Mouse (Mus musculus): ENCODE data around the gene Irs3. TPM values are rescaled to one million over a fixed set of nuclear protein-coding genes. Genes with fewer than 3 reads are reported as not detected.
A peak's percentile ranks its signal among the peaks of the same experiment; 100 is the strongest.

The Irs3 gene
- 0.94 and 1.4 TPM in 2 replicates for polyA plus RNA-seq (2015; fragmentation: Nextera tagmentation; extraction: Ambion mirVana)

DNA sequence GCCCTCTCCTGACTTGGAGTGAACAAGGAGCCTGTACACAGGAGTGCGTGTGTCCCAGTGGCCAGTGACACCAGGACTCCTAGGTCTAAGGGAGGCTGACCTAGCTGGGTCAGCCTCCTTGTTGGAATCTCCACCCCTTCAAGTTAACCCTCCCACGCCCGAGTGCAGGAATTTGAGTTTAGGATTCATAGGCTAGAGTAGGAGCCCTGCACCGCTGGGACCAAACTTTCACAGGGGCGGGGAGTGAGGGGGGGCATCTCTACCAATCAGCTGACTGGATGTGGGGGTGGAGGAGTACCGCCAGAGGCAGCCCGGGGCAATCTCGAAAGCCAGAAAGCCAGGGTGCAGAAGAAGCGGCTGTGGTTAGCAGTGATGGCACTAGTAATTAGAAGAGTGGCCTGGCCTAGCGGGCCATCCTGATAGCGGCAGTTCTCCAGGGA, at the start of gene Irs3:
Gene Irs3, minus strand, starts transcription at position 63 of the 440 bp plus-strand sequence.
- peak; percentile 28 for ATAC-seq (ENCODE audit: low FRiP score, low TSS enrichment)
- H3K4me2 ChIP-seq (replicated peaks; ENCODE audit: low read depth, low read length): peak within 1 kb of the TSS; percentile 63
- 18% methylated on average over 11 of the region's 11 CpGs for WGBS
- H3K36me3 ChIP-seq (ENCODE audit: insufficient read depth, low read length): peaks cover 18% of the 10 kb centered on the region
- H3K4me3 ChIP-seq (ENCODE audit: low read length): peak within 1 kb of the TSS; percentile 45
- H3K9me3 ChIP-seq (ENCODE audit: low read length): no peaks in the 10 kb centered on the region
- H3K4me1 ChIP-seq (ENCODE audit: insufficient read depth, low read length): peaks cover 45% of the 10 kb centered on the region
- H3K27me3 ChIP-seq (ENCODE audit: insufficient read depth, low read length): peaks cover 21% of the 10 kb centered on the region
- H3K27ac ChIP-seq (ENCODE audit: low read length): no peak within 1 kb of the TSS
- peak within 1 kb of the TSS; percentile 51 for H3K9ac ChIP-seq (replicated peaks; ENCODE audit: low read length)

DNA sequence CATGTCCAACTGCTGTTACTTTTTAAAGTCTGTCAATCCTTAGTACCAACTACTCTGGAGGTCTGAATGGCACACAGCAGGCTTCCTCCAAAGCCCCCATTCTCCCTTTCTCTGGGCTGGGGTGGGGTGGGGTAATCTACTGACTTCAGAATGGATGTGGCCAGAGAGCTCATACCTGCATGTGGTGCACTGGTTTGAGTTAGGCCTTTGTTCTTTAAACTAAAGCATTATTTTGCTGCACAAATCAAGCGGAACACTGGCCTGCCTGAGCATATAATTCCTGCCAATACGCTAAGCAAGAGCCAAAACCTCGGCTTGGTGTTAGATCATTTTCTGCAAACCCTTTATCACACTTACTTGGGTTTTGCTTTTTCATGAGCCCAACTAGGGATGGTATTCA, 49.3 kb upstream of the Irs3 start:
- no peak overlapping the region for H3K4me3 ChIP-seq (ENCODE audit: low read length)
- 0 out of 2 replicates have a peak, but pooled peaks cover 7% of the 10 kb centered on the region for H3K4me1 ChIP-seq (ENCODE audit: insufficient read depth, low read length)
- no peaks in the 10 kb centered on the region for H3K9me3 ChIP-seq (ENCODE audit: low read length)
- no peaks in the 10 kb centered on the region for H3K36me3 ChIP-seq (ENCODE audit: insufficient read depth, low read length)
- H3K4me2 ChIP-seq (replicated peaks; ENCODE audit: low read depth, low read length): no peak overlapping the region
- H3K9ac ChIP-seq (replicated peaks; ENCODE audit: low read length): no peak overlapping the region
- no peaks in the 10 kb centered on the region for H3K27me3 ChIP-seq (ENCODE audit: insufficient read depth, low read length)
- 75% methylated on average over 3 of the region's 3 CpGs for WGBS
- no peak overlapping the region for H3K27ac ChIP-seq (ENCODE audit: low read length)
- ATAC-seq (ENCODE audit: low FRiP score, low TSS enrichment): no peak

DNA sequence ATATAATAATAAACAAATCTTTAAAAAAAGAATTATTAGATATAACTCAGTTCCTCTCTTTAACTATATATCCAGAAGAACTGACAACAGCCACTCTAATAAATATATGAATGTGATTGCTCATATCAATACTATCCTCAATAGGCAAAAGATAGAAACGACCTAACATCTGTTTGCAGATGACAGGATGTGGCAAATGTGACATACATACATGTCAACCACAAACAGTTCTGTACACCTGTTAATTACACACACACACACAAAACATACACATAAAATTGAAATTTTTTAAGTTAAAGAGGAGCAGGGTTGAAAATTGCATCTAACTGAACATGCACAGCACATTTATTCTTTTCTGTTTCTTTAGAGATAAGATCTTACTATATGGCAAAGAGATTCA, 46.4 kb upstream of the Irs3 start:
- no peak overlapping the region for H3K9ac ChIP-seq (replicated peaks; ENCODE audit: low read length)
- no peaks in the 10 kb centered on the region for H3K9me3 ChIP-seq (ENCODE audit: low read length)
- 0 out of 2 replicates have a peak, but pooled peaks cover 7% of the 10 kb centered on the region for H3K4me1 ChIP-seq (ENCODE audit: insufficient read depth, low read length)
- H3K27ac ChIP-seq (ENCODE audit: low read length): no peak overlapping the region
- H3K4me2 ChIP-seq (replicated peaks; ENCODE audit: low read depth, low read length): no peak overlapping the region
- ATAC-seq (ENCODE audit: low FRiP score, low TSS enrichment): no peak
- H3K36me3 ChIP-seq (ENCODE audit: insufficient read depth, low read length): no peaks in the 10 kb centered on the region
- no peaks in the 10 kb centered on the region for H3K27me3 ChIP-seq (ENCODE audit: insufficient read depth, low read length)
- WGBS: 63% methylated on average over 1 of the region's 1 CpGs
- no peak overlapping the region for H3K4me3 ChIP-seq (ENCODE audit: low read length)

DNA sequence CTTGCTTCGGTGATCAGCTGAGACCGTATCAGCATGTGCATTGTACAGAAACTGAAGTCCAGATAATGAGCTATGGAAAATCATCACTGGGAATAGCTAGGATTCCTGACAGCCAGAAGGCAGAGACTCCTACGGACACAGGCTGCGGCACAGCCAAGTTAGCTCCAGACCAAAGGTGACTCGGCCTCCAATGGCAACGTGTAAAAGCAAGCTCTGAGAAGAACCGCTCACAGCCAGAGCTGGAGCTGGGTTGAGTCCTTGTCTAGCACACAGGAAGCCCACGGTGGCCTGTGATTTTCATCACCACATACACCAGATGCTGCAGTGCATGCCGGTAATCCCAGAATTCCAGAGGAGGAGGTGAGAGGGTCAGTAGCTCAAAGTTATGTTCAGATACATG, 45.0 kb upstream of the Irs3 start:
- H3K27ac ChIP-seq (ENCODE audit: low read length): no peak overlapping the region
- H3K9ac ChIP-seq (replicated peaks; ENCODE audit: low read length): 0 out of 2 replicates have a peak overlapping the region, but pooled peaks have one; percentile 7
- WGBS: 34% methylated on average over 9 of the region's 9 CpGs
- H3K4me1 ChIP-seq (ENCODE audit: insufficient read depth, low read length): 0 out of 2 replicates have a peak, but pooled peaks cover 7% of the 10 kb centered on the region
- H3K36me3 ChIP-seq (ENCODE audit: insufficient read depth, low read length): no peaks in the 10 kb centered on the region
- no peak for ATAC-seq (ENCODE audit: low FRiP score, low TSS enrichment)
- H3K27me3 ChIP-seq (ENCODE audit: insufficient read depth, low read length): no peaks in the 10 kb centered on the region
- H3K4me2 ChIP-seq (replicated peaks; ENCODE audit: low read depth, low read length): no peak overlapping the region
- no peak overlapping the region for H3K4me3 ChIP-seq (ENCODE audit: low read length)
- no peaks in the 10 kb centered on the region for H3K9me3 ChIP-seq (ENCODE audit: low read length)

DNA sequence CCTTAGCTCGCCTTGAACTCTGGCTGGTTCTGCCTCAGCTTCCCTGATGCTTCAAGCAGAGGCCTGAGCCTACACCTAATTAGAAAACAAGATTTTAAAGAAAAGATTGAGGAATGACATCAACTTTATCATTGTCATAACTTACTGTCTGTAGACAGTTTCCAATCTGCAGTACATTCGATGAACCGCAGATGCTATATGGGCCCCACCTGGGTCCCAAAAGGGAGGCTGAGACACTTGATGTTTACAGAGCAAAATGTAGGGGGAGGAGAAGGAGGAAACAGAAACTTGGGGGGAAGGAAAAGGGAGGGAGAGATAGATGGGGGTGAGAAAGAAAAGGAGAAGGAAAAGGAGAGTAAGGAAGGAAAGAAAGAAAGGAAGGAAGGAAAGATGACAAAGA, 44.5 kb upstream of the Irs3 start:
- 80% methylated on average over 3 of the region's 3 CpGs for WGBS
- no peak overlapping the region for H3K27ac ChIP-seq (ENCODE audit: low read length)
- H3K4me1 ChIP-seq (ENCODE audit: insufficient read depth, low read length): peaks cover 12% of the 10 kb centered on the region; the same call in 1 of the 2 replicates
- no peak overlapping the region for H3K4me3 ChIP-seq (ENCODE audit: low read length)
- H3K36me3 ChIP-seq (ENCODE audit: insufficient read depth, low read length): no peaks in the 10 kb centered on the region
- H3K27me3 ChIP-seq (ENCODE audit: insufficient read depth, low read length): no peaks in the 10 kb centered on the region
- H3K4me2 ChIP-seq (replicated peaks; ENCODE audit: low read depth, low read length): no peak overlapping the region
- H3K9me3 ChIP-seq (ENCODE audit: low read length): no peaks in the 10 kb centered on the region
- no peak overlapping the region for H3K9ac ChIP-seq (replicated peaks; ENCODE audit: low read length)
- ATAC-seq (ENCODE audit: low FRiP score, low TSS enrichment): no peak

DNA sequence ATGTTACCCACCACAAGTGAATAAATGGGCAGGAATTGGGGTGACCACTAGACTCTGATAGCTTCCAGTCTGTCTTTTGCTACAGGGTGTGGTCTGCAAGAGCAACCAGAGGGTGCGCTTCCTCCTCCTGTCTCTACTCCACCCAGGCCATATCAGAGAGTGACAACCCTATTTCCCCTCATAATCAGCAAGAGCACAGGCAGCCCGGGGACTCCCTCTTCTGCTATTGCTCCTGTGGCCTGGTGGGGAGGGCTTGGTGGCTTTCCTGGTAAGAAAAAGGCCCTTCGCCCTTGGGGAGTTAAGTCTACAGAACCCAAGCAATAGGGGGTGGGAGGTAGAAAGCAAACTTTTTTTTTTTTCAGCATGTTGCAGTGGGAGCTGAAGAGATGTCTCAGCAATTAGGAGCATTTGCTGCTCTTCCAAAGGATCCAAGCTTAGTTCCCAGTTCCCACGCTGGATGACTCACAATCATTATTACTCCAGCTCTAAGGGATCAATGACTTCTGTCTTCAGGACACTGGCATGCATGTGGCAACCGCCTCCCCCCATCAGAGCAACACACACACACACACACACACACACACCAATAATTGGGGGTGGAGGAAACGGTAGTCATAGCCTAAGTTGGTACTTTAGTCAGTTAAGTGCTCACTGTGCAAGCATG, 40.7 kb upstream of the Irs3 start:
- WGBS: 83% methylated on average over 6 of the region's 6 CpGs
- H3K4me3 ChIP-seq (ENCODE audit: low read length): no peak overlapping the region
- no peak overlapping the region for H3K27ac ChIP-seq (ENCODE audit: low read length)
- ATAC-seq (ENCODE audit: low FRiP score, low TSS enrichment): no peak
- H3K27me3 ChIP-seq (ENCODE audit: insufficient read depth, low read length): no peaks in the 10 kb centered on the region
- no peak overlapping the region for H3K4me2 ChIP-seq (replicated peaks; ENCODE audit: low read depth, low read length)
- H3K4me1 ChIP-seq (ENCODE audit: insufficient read depth, low read length): peaks cover 28% of the 10 kb centered on the region
- no peaks in the 10 kb centered on the region for H3K9me3 ChIP-seq (ENCODE audit: low read length)
- H3K36me3 ChIP-seq (ENCODE audit: insufficient read depth, low read length): no peaks in the 10 kb centered on the region
- no peak overlapping the region for H3K9ac ChIP-seq (replicated peaks; ENCODE audit: low read length)

DNA sequence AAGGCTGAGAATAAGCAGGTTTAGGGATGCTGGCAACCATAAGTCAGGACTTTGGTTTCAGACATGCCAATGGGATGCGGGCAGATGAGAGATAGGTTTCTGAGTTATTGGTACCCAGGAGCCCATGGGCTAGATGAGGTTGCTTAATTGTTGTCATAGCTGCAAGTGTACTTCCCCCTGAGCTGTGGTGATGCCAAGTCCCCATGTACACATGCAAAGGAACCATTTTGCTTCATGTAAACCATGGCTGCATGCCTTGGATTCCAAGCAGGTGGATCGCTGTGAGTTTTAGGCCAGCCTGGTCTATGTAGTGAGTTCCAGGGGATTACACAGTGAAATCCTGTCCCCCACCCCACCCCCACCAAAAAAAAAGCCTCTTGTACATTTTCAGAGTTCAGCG, 40.1 kb upstream of the Irs3 start:
- H3K27me3 ChIP-seq (ENCODE audit: insufficient read depth, low read length): no peaks in the 10 kb centered on the region
- no peak overlapping the region for H3K4me3 ChIP-seq (ENCODE audit: low read length)
- no peaks in the 10 kb centered on the region for H3K9me3 ChIP-seq (ENCODE audit: low read length)
- H3K4me2 ChIP-seq (replicated peaks; ENCODE audit: low read depth, low read length): no peak overlapping the region
- H3K36me3 ChIP-seq (ENCODE audit: insufficient read depth, low read length): no peaks in the 10 kb centered on the region
- WGBS: 97% methylated on average over 3 of the region's 3 CpGs
- H3K27ac ChIP-seq (ENCODE audit: low read length): no peak overlapping the region
- H3K4me1 ChIP-seq (ENCODE audit: insufficient read depth, low read length): peaks cover 24% of the 10 kb centered on the region
- no peak overlapping the region for H3K9ac ChIP-seq (replicated peaks; ENCODE audit: low read length)
- no peak for ATAC-seq (ENCODE audit: low FRiP score, low TSS enrichment)

DNA sequence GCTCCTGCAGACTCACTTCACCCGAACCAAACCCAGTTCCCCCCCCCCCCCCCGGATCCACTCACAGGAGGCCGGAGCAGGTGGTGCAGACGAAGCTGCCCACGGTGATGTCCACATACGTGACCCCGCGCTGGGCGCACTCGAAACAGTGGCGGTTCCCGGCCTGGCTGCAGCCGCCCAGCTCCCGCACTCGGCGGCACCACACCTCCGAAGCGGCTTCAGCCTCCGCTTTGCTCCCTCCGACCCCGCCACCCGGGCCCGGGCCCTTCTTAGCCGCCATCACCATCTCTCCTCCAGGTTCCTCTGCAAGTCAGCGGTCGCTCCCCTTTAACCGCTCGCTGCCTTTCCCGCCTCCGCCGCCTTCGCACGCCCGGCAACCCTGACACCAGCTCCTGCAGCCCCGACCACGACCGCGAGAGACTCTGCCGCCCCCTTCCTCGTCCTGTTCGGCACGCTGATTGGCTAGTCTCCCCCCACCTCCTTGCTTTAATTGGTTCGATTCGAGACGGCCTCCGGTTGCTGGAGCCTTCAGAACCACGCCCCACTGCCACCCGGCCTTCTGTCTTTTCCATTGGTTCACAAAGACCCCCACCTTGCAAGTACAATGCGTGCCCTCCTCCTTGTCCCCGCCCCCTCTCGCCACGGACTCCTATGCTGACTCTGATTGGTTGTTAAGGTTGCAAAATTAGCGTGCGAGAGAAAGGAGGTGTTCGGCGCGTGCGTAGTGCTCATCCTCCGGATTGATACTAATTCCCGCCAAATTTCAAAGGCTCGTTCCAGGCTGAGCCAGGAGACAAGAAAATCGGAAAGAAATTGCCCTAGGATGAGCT, 39.0 kb upstream of the Irs3 start, which contains the start of gene Agfg2:
Gene Agfg2, minus strand, starts transcription at position 433 of the 830 bp plus-strand sequence.
- ATAC-seq (ENCODE audit: low FRiP score, low TSS enrichment): peak; percentile 99
- WGBS: under 1% methylated on average over 62 of the region's 62 CpGs
- Histone ChIP-seq H3K9me3 (ENCODE audit: low read length) (no peaks in the 10 kb centered on the region), H3K4me1 (ENCODE audit: insufficient read depth, low read length) (peaks cover 21% of the 10 kb centered on the region), H3K27me3 (ENCODE audit: insufficient read depth, low read length) (no peaks in the 10 kb centered on the region), H3K4me3 (ENCODE audit: low read length) (peak within 1 kb of the TSS; percentile 79), H3K27ac (ENCODE audit: low read length) (peak within 1 kb of the TSS; percentile 72), H3K36me3 (ENCODE audit: insufficient read depth, low read length) (no peaks in the 10 kb centered on the region), H3K9ac (replicated peaks; ENCODE audit: low read length) (peak within 1 kb of the TSS; percentile 74), H3K4me2 (replicated peaks; ENCODE audit: low read depth, low read length) (peak within 1 kb of the TSS; percentile 91)

DNA sequence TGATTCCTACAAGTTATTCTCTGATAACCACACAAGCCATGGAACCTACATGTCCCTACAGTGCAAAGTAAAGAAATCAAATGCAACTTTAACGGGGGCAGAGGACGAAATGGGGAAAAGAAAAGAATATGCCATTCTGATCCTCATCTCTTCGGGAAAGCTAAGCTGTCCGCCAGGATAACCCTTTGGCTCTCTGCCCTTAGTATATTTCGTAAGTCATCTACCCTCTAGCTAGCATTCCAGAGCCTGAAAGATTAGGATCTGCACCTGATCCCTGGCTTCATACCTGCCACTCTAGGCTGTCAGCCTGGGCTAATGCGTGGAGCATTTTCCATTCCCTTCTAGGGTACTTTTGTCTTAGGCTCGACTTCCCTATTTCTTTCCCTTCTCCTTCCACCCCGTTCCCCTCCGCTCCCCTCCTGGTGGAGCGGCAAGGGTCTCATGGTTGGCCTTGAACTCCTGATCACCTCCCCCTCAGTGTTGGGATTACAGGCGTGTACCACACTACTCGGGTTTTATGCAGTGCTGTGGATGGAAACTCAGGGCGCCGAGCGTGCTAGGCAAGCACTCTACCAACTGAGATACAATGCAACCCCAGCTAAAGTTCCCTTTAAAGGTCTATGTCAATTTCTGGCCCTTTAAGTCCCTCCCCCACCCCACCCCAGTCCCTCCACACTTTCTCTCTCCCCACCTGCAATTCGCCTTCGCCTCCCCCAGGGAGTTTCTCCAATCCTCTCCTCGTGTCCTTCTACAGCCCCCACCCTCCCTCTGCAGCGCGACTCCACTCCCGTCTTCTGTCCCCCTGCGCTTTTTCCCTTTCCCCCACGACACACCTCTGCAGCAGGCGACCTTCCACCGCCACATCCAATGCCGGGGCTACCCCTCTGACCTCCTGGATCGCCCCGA, 38.1 kb upstream of the Irs3 start:
- Histone ChIP-seq H3K27me3 (ENCODE audit: insufficient read depth, low read length) (no peaks in the 10 kb centered on the region), H3K9ac (replicated peaks; ENCODE audit: low read length) (peak overlapping the region; percentile 74), H3K36me3 (ENCODE audit: insufficient read depth, low read length) (no peaks in the 10 kb centered on the region), H3K9me3 (ENCODE audit: low read length) (no peaks in the 10 kb centered on the region), H3K4me2 (replicated peaks; ENCODE audit: low read depth, low read length) (peak overlapping the region; percentile 91), H3K4me3 (ENCODE audit: low read length) (peak overlapping the region; percentile 79), H3K4me1 (ENCODE audit: insufficient read depth, low read length) (peaks cover 21% of the 10 kb centered on the region), H3K27ac (ENCODE audit: low read length) (peak overlapping the region; percentile 72)
- ATAC-seq (ENCODE audit: low FRiP score, low TSS enrichment): peak; percentile 9
- WGBS: 7% methylated on average over 28 of the region's 28 CpGs

Data from kidney, embryonic 16.5 days (tissue).